Mouse (Mus musculus) brain, embryonic 14.5 days (tissue): ENCODE results near the gene Wdr90.

ENCODE experiments used
- CTCF ChIP-seq: fragments of 200-500 bp; IDR thresholded peaks from 2 replicates; pipeline ENCODE4 v1.5.1; 2012; ENCODE audit warnings: inconsistent platforms, mild to moderate bottlenecking, moderate library complexity, borderline replicate concordance; ENCODE audit not compliant: insufficient read depth, insufficient read length; ENCODE audit errors: extremely low read depth
- POLR2A ChIP-seq: fragments of 200-500 bp; IDR thresholded peaks from 2 replicates; pipeline ENCODE4 v1.6.1; 2012; ENCODE audit warnings: mild to moderate bottlenecking, inconsistent platforms, borderline replicate concordance; ENCODE audit not compliant: poor library complexity, insufficient read depth, insufficient read length, severe bottlenecking; ENCODE audit errors: extremely low read depth

DNA sequence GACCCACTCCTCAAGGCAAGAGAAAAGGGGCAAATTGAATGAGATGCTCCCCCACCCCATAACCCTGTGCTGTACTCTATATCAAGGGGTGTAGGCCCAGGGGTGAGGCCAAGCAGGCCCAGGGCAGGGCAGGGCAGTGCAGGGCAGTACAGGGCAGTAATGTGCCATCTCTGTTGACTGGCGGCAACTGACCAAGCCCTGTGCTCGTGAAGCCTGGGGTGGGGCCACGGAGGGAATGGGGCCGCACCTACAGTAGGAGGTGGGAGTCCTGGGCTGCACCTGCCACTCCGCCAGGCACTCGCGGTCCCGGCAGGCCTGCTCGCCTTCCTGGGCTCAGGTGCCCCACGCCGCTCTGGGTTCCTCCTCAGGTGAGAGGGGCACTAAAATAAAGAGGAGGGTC, 4.0 kb upstream of the Wdr90 start:
- TF ChIP-seq CTCF (no peak), POLR2A (no peak)
